Mouse (Mus musculus) neural tube, embryonic 13.5 days (tissue): ENCODE results near the gene Hoga1. TPM values are rescaled to one million over a fixed set of nuclear protein-coding genes. Genes with fewer than 3 reads are reported as not detected.

Experiments
- ATAC-seq: fragments of 200-750 bp; cut with Nextera tagmentation; 2 replicates; pipeline ENCODE4 v1.8.0; 2017; ENCODE audit warnings: low read depth, mild to moderate bottlenecking, moderate TSS enrichment, moderate library complexity
- H3K27ac ChIP-seq: fragments of 300-500 bp; sonication (generic); replicated peaks from 2 replicates; pipeline ENCODE4 v1.5.1; 2015; ENCODE audit warnings: moderate library complexity, mild to moderate bottlenecking, inconsistent platforms
- H3K27me3 ChIP-seq: fragments of 300-500 bp; sonication (generic); 2 replicates; pipeline ENCODE4 v1.6.1; 2015; ENCODE audit warnings: mild to moderate bottlenecking, inconsistent platforms
- H3K36me3 ChIP-seq: fragments of 300-500 bp; sonication (generic); 2 replicates; pipeline ENCODE4 v1.6.1; 2015; ENCODE audit warnings: mild to moderate bottlenecking, inconsistent platforms
- H3K4me1 ChIP-seq: fragments of 300-500 bp; sonication (generic); replicated peaks from 2 replicates; pipeline ENCODE4 v1.6.1; 2015; ENCODE audit warnings: inconsistent platforms
- H3K4me2 ChIP-seq: fragments of 300-500 bp; sonication (generic); 2 replicates; pipeline ENCODE4 v1.6.1; 2015; ENCODE audit warnings: inconsistent platforms, mild to moderate bottlenecking, moderate library complexity
- H3K4me3 ChIP-seq: fragments of 300-500 bp; sonication (generic); 2 replicates; pipeline ENCODE4 v1.5.1; 2015; ENCODE audit warnings: mild to moderate bottlenecking, inconsistent platforms
- H3K9ac ChIP-seq: fragments of 300-500 bp; sonication (generic); 2 replicates; pipeline ENCODE4 v1.6.1; 2015; ENCODE audit warnings: moderate library complexity, mild to moderate bottlenecking, inconsistent platforms
- H3K9me3 ChIP-seq: fragments of 300-500 bp; sonication (generic); 2 replicates; pipeline ENCODE4 v1.6.1; 2016; ENCODE audit warnings: inconsistent platforms
- WGBS: fragments of 180-500 bp; shearing (Covaris S2); methylation state at CpG from one replicate; pipeline ENCODE4 v1.1.7; 2015; 5-methylcytosine and 5-hydroxymethylcytosine counted together
- polyA plus RNA-seq: library from polyadenylated mRNA; unstranded; fragments of >200 nt; fragmentation: Nextera tagmentation; extraction: Ambion mirVana; gene quantifications from 2 replicates; pipeline ENCODE4 v1.2.1, GENCODE M21; 2015

The Hoga1 gene
- polyA plus RNA-seq, 1 experiment from 2014 or later, result 0.93 TPM

GRCm38 (mm10) chr19:42118142-42118541 lies 72.7 kb downstream of the Hoga1 start:
- Histone ChIP-seq H3K4me2 (no peak overlapping the region), H3K36me3 (peaks cover 96% of the 10 kb centered on the region), H3K9ac (no peak overlapping the region), H3K4me3 (no peak overlapping the region), H3K27ac (no peak overlapping the region), H3K27me3 (no peaks in the 10 kb centered on the region), H3K4me1 (no peaks in the 10 kb centered on the region), H3K9me3 (no peaks in the 10 kb centered on the region)
- no peak for ATAC-seq
- 94% methylated on average over 9 of the region's 9 CpGs for WGBS

DNA sequence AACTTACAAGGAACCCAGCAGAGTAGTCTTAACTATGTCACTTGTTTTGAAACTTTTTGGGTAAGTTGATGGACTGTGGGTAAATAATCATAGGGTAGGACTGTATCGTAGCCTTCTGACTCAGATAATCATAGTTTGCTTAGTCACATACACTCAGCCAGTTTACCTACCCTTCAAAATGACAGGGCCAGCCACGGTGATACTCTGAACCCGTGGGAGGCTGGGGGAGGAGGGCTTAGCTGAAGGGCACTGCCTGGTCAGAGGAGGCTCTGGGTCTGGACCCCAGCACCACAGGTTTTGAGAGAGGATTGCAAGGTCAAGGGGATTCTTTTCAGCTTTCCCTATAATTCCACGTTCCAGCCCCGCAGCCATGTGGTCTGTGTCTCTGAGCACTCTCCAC lies 73.2 kb downstream of the Hoga1 start:
- no peak overlapping the region for H3K27ac ChIP-seq
- H3K9me3 ChIP-seq, result no peaks in the 10 kb centered on the region
- H3K27me3 ChIP-seq, result no peaks in the 10 kb centered on the region
- no peak overlapping the region for H3K9ac ChIP-seq
- no peak for ATAC-seq
- H3K4me3 ChIP-seq, result no peak overlapping the region
- H3K4me2 ChIP-seq, result no peak overlapping the region
- WGBS, result 87% methylated on average over 5 of the region's 5 CpGs
- H3K4me1 ChIP-seq, result no peaks in the 10 kb centered on the region
- H3K36me3 ChIP-seq, result peaks cover 96% of the 10 kb centered on the region

- H3K4me2 ChIP-seq, result no peak overlapping the region
- 93% methylated on average over 8 of the region's 8 CpGs for WGBS
- peaks cover 96% of the 10 kb centered on the region for H3K36me3 ChIP-seq
- no peaks in the 10 kb centered on the region for H3K27me3 ChIP-seq
- H3K4me3 ChIP-seq, result no peak overlapping the region
- H3K4me1 ChIP-seq, result no peaks in the 10 kb centered on the region
- ATAC-seq, result no peak
- H3K27ac ChIP-seq, result no peak overlapping the region
- no peaks in the 10 kb centered on the region for H3K9me3 ChIP-seq
- no peak overlapping the region for H3K9ac ChIP-seq
Measured at GRCm38 (mm10) chr19:42120451-42120850, 75.0 kb downstream of the Hoga1 start.

Other genes with a start within 250 kb of the Hoga1 start
- gene Arhgap19, start 243.6 kb upstream of the Hoga1 start, polyA plus RNA-seq, result 6.2 and 7.6 TPM in 2 replicates
- 22.0 and 24.8 TPM in 2 replicates for gene Frat1, start 215.6 kb upstream of the Hoga1 start, polyA plus RNA-seq
- 10.2 and 11.7 TPM in 2 replicates for gene Frat2, start 197.5 kb upstream of the Hoga1 start, polyA plus RNA-seq
- gene Rrp12, start 149.4 kb upstream of the Hoga1 start, polyA plus RNA-seq, result 15.4 and 15.6 TPM in 2 replicates
- gene Pgam1, start 133.7 kb upstream of the Hoga1 start, polyA plus RNA-seq, result 458 and 477 TPM in 2 replicates
- gene Exosc1, start 112.2 kb upstream of the Hoga1 start, polyA plus RNA-seq, result 64.4 and 69.4 TPM in 2 replicates
- 75.4 and 76.1 TPM in 2 replicates for gene Zdhhc16, start 112.1 kb upstream of the Hoga1 start, polyA plus RNA-seq
- gene Mms19, start 64.5 kb upstream of the Hoga1 start, polyA plus RNA-seq, result 32.8 and 37.1 TPM in 2 replicates
- gene Ubtd1, start 63.8 kb upstream of the Hoga1 start, polyA plus RNA-seq, result 14.9 and 15.6 TPM in 2 replicates
- 0.53 and 0.73 TPM in 2 replicates for gene Ankrd2, start 9.6 kb upstream of the Hoga1 start, polyA plus RNA-seq
- gene 4933411K16Rik, start 6.6 kb downstream of the Hoga1 start, polyA plus RNA-seq, result 0.36 TPM in 1 of 2 replicates, not detected in the other
- gene Morn4, start 40.7 kb downstream of the Hoga1 start, polyA plus RNA-seq, result 116 and 125 TPM in 2 replicates
- 30.3 and 34.0 TPM in 2 replicates for gene Pi4k2a, start 44.9 kb downstream of the Hoga1 start, polyA plus RNA-seq
- 9.1 and 9.7 TPM in 2 replicates for gene Avpi1, start 83.4 kb downstream of the Hoga1 start, polyA plus RNA-seq
- 3.2 and 4.1 TPM in 2 replicates for gene Marveld1, start 101.8 kb downstream of the Hoga1 start, polyA plus RNA-seq
- 62.0 and 65.1 TPM in 2 replicates for gene Zfyve27, start 118.3 kb downstream of the Hoga1 start, polyA plus RNA-seq
- gene Sfrp5, start 156.6 kb downstream of the Hoga1 start, polyA plus RNA-seq, result 20.0 and 26.8 TPM in 2 replicates
- gene Golga7b, start 202.0 kb downstream of the Hoga1 start, polyA plus RNA-seq, result 42.3 and 48.7 TPM in 2 replicates